Mouse (Mus musculus): Measurements from ENCODE around the gene Npy. TPM values are rescaled to one million over a fixed set of nuclear protein-coding genes. Genes with fewer than 3 reads are reported as not detected.

Npy gene
- polyA plus RNA-seq (2012) = not detected in 2 replicates

DNA sequence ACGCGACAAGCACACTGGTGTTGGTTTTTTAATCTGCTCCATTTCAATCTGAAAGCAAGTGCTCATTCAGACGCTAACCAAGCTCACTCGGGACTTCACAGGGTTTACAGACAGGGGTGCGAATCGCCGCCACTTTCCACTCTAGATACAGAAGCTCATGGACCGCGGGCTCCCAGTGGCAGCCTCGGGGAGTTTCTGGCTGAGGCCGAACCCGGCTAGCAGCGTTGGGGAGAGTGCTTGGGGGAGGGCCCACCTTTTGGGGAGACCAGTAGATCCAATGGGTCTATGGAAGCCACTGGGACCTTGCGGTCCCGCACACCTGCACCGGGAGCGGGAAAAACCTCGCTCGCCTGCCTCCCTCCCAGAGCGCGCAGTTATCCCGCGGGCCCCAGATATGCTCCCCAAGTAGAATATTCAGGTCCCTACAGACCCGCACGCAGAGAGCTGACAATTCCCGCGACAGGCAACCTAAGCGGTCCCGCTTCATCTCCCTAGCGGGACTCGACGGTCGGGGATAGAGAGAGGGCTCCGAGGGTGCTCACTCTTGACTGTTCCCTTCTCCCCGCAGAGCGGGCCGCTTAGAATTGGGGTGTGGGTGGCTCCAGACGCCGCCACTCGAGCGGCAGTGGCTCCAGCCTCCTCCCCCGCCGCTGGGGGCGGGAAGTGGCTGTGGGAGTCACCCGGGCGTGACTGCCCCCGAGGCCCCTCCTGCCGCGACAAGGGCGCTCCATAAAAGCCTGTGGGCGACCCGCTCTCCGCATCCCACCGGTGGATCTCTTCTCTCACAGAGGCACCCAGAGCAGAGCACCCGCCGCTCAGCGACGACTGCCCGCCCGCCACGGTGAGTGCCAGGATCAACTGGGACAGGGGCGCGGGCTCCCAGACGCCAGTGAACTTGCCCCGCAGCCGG, at the start of gene Npy:
Gene Npy, plus strand, starts transcription at position 750 of the 910 bp plus-strand sequence.
- no peak for TF ChIP-seq GATA1 (IDR thresholded peaks at IDR 0.05; ENCODE audit: low read length)

DNA sequence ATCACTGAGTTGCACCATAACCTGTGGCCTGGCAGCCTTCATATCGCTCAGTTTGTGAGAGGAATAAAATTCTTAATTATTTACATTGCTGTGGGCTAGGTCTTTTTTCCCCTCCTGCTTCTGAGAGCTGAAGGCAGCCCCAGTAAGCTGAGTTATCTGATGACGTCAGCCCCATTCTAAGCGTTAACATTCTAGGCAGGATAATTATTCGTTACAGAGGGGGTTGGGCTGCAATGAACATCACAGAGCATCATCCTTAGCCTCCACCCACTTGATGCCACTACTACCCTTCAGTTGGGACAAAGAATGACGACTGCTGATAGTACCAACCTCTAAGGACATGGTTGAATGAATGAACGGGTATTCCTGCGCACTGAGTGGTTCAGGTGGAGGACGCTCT, 47.5 kb upstream of the Npy start:
- TF ChIP-seq GATA1 (IDR thresholded peaks at IDR 0.05; ENCODE audit: low read length) = no peak

DNA sequence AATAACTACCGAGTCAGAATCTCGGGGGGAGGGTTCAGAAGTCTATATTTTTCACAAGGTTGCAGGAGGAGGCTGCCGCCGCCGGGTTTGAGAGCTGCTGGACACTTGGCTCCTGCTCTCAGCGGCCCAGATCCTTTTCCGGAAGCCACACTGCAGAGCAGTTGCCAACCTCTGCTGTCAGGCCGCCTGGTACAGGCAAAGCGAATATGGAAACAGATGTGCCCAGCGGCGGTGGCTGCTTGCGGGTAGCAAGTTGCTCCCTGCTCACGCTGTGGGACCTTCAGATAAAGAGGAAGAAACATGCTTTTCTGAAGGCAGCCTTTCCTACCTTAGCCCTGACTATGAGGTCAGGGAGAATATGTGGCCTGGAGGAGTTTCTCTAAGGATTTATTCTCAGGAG, 44.4 kb upstream of the Npy start:
- no peak for TF ChIP-seq GATA1 (IDR thresholded peaks at IDR 0.05; ENCODE audit: low read length)

DNA sequence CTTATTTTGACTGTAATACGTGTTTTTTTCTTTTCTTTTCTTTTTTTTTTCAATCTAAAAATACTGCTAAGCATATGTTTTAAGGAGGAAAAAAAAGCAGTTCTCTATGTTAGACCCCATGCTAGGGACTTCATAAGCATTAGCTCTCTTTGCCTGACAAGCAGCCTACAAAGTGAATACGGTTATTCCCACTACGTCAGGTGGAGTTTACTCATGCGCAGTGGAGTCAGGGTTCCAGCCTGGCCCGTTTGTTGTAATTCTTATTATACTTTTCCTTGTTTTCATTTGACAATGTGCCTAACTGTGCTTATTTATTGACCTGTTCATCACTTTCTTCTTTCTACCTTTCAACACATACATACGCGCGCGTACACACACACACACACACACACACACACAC, 43.8 kb upstream of the Npy start:
- no peak for TF ChIP-seq GATA1 (IDR thresholded peaks at IDR 0.05; ENCODE audit: low read length)

DNA sequence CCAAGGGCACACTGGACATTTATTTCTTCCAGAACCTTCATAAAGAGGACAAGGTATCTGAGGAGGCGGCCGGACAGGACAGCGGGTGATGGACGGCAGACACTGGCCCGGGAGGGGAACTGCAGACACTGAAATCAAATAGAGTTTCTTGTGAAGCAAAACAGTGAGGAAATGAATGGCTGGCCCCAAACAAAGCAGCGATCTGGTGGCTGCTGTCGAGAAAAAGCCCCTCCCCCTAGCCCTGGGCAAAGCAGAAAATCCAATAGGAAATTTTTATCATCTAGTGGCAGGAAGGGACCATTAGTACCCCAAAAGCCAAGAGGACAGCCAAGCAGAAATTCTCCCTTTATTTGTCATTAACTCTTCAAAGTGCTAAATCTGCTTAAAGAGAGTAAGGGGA, 42.9 kb upstream of the Npy start:
- no peak for TF ChIP-seq GATA1 (IDR thresholded peaks at IDR 0.05; ENCODE audit: low read length)

DNA sequence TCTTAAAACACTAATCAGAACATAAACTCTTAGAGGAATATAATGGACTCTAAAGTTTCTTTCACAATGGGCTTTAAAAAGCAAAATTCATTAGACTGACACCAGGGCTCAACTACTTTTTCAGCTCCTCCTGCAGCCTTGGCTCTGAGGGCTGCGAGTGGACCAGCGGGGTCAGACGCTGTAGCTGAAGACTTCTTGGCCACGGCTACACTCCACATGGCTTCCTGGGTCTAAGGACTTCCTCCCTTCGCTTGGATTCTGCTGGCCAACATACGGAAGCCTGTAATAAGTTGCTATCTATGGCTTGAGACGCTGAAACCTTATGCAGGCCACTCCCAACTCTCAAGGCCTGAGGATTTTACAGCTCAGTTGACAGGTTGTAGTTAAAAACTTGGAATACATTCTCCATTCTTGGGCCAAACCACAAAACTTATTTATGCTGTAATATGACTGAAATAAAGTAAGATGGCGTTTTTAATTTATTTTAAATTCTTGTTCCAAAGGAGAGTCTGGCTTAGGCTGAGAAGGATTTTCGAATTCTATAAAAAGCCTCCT, 41.6 kb upstream of the Npy start:
- TF ChIP-seq GATA1 (IDR thresholded peaks at IDR 0.05; ENCODE audit: low read length) = no peak

DNA sequence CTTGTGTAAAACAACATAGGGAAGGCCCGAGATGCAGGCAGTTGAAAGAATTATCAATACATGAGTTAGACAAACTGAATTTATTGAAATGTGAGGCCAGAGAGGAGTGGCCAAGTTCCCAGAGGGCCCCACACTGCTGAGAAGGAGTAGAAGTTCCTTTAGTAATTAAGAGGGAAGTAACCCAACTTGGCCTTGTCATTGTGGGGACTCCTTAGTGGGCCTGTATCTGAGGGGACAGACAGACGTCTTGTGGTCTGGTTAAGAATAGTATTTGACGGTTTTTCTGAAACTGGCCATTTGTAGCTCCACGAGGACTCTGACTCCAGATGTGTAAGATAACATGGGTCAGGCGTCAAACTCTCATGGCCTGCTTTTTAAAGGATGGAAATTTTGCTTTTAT, 40.7 kb upstream of the Npy start:
- TF ChIP-seq GATA1 (IDR thresholded peaks at IDR 0.05; ENCODE audit: low read length) = no peak

DNA sequence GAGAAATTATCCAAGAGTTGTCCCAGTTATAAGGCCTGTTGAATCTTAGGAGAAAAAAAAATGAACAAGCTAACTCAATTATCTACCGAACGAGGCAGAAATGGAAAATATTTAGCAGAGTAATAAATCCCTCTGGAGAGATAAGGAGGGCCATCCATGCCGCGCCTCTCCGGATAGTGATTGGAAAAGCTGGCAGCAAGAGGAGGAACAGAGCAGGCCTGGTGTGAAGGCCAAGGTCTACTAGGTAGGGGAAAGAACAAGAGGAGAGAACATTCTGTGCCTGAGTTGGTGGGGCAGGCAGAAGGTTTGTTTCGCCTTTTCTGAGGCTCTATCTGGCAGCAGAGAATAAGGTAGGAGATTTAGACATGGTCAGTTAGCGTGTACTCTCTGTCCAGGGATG, 39.8 kb upstream of the Npy start:
- TF ChIP-seq GATA1 (IDR thresholded peaks at IDR 0.05; ENCODE audit: low read length) = no peak

DNA sequence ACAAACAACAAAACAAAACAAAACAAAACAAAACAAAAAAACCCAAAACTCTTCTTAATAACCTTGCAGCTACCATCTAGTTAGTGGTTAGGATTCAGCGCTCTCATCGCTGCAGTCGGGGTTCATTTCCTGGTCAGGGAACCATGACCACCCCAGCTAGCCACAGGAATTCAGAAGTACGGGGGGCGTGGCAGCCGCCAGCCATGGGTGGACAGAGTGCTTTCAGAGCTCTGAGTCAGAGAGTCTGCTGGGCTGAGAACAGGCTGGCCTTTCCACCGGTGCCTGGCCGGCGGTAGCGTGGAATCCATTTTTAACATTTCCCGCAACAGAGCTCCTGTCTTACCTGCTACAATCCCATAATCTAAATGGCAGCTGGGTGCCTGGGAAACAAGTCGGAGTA, 30.0 kb upstream of the Npy start:
- TF ChIP-seq GATA1 (IDR thresholded peaks at IDR 0.05; ENCODE audit: low read length) = no peak

DNA sequence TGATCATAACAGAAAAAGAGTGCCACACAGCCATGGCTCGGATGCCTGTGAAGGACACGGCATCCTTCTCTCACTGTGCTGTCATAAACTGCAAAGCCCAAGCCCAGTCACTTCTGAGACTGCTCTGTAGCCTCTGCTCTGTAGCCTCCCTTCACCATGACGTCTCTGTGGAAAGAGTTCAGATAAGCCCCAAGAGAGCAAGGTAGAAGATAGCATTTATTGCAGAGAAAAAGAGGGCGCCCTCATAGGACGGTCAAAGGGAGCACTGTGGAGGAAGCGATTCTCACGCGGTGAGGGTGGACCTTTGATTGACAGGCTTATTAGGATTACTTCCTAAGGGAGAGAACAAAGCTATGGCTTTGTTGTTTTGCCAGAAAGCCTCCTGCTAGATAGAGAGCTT, 18.4 kb upstream of the Npy start:
- no peak for TF ChIP-seq GATA1 (IDR thresholded peaks at IDR 0.05; ENCODE audit: low read length)

DNA sequence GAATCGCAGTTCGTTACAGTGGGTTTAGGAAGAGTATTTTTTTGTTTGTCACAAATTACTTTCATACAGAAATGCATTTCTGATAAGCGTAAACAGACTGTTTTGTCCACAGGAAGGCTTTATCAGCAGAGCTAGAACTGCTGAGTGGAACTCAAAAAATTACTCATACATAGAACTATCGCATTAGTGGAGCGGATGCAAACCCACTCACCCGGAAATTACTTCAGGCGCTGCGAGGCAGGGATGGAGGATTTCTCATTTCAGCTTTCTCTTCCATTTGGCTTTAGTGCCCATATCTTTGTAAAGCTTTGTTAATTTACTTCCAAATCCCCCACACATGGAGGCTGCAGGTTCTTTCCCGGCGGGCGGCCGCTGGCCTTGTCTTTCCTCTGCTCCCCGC, 14.4 kb upstream of the Npy start:
- TF ChIP-seq GATA1 (IDR thresholded peaks at IDR 0.05; ENCODE audit: low read length) = no peak

DNA sequence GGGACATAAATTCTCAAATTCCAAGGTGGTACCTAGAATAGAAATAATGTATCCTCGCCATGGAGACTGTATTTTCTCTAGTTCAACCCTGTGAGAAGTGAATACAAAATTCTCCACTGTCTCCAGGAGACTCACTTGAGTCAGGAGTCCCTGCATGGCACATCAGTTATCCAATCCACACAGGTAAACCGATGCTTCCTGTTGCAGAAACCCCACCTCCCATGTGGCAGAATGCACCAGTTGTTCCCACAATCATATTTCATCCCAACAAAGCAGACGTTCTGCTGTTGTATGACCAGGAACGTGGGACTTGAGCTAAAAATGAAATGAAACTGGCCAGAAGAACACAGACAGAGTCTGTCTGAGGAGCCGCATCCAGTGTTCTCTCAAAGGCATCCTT, 5.3 kb upstream of the Npy start:
- no peak for TF ChIP-seq GATA1 (IDR thresholded peaks at IDR 0.05; ENCODE audit: low read length)

DNA sequence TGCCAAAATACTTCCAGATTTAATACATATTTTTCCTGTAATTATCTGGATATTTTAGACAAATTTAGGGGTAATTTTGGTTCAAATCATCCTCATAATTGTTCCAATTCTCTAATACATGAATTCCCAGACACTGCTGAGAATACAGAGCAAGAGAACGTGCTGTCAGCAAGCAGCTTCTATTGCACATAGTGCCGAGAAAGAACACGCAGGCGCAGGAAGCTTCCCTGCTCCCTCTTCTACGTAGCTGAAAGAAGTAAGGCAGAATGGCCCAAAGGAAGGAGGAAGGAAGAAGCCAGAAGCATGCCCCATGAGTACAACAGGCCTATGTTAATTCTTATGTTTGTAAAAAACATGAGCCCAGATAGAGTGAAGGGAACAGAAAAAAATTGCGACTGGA, 4.9 kb upstream of the Npy start:
- TF ChIP-seq GATA1 (IDR thresholded peaks at IDR 0.05; ENCODE audit: low read length) = no peak

DNA sequence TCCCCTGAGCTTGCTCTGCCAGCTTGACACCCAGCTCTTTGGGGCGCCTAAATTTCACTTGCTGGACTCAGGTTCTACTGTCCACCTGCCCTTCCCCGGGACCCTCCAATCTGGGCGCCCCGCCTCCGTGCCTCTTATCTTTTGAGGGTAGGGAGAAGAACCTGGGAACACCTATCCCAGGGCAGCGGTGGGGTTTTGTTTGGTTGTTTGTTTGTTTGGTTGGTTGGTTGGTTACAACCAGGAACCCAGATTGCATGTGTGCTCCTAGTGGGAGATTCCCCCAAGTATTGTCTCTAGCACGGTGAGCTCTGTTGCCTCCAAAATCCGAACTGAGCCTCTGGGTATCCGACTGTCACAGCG, 341 bp downstream of the Npy start:
- no peak for TF ChIP-seq GATA1 (IDR thresholded peaks at IDR 0.05; ENCODE audit: low read length)

DNA sequence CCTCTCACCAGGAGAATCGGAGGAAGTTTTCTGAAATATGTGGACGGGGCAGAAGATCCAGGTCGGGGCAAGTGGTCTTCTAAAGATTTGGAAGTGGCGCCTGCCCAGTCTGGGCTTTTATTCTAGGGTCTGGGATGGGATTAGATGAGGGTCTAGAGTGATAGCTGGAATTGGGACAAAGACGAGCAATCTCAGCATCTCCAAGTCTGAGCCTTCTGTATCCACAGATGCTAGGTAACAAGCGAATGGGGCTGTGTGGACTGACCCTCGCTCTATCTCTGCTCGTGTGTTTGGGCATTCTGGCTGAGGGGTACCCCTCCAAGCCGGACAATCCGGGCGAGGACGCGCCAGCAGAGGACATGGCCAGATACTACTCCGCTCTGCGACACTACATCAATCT, 861 bp downstream of the Npy start:
- no peak for TF ChIP-seq GATA1 (IDR thresholded peaks at IDR 0.05; ENCODE audit: low read length)

DNA sequence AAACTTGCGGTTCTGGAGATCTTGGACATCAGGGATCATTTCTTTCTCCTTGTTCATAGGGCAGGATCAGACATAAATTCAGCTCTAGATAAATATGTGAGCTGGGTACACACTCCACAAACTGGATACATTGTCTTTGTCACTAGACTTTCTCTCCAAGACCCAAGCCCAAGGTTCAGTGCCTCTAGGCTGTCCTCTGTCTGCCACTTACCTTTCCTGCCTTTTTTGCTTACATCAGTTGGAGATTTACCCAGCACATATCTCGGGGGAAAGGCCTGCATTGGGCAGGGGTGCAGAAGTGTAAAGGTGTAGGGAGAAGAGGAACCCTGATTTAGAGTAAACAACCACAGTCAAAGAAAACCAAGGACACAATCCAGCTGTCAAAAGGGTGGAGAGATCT, 1.3 kb downstream of the Npy start:
- no peak for TF ChIP-seq GATA1 (IDR thresholded peaks at IDR 0.05; ENCODE audit: low read length)

DNA sequence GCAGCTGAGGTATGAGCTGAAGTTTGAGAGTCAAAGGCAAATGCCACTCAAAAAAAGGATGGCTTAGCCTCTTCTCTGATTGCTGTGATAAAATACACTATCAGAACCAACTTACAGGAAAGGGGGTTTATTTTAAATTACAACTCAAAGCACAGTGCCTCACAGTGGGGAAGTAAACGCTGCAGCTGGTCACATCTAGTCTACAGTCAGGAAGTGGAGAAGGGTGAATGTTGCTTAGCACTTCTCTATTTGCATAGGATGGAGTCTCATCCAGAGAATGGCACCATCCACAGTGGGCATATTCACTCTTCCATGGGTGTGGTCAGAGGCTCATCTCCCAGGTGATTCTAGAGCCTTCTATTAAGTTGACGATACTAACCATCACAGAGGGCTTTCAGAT, 9.1 kb downstream of the Npy start:
- TF ChIP-seq GATA1 (IDR thresholded peaks at IDR 0.05; ENCODE audit: low read length) = no peak
